Mouse (Mus musculus) G1E (cell line): Measurements from ENCODE around the gene Ttll11.

ENCODE experiments used
- CTCF ChIP-seq: IDR thresholded peaks from 2 replicates; pipeline ENCODE4 v1.5.1; 2012; ENCODE audit warnings: low read depth, low read length, inconsistent platforms, mixed read lengths
- GATA1 ChIP-seq: IDR thresholded peaks from 2 replicates; pipeline ENCODE4 v1.6.1; 2012; ENCODE audit warnings: borderline replicate concordance, low read length, inconsistent platforms, mixed read lengths
- GATA2 ChIP-seq: IDR thresholded peaks from 2 replicates; pipeline ENCODE4 v1.6.1; 2012; ENCODE audit warnings: low read depth, low read length, inconsistent platforms, borderline replicate concordance
- POLR2AphosphoS5 ChIP-seq: IDR thresholded peaks from 2 replicates; pipeline ENCODE4 v1.6.1; 2012; ENCODE audit warnings: low read depth, low read length, inconsistent platforms; ENCODE audit not compliant: insufficient replicate concordance
- TAL1 ChIP-seq: conservative IDR thresholded peaks from 2 replicates; pipeline ENCODE4 v1.6.1; 2012; ENCODE audit warnings: low read depth, low read length, inconsistent platforms, mixed read lengths

DNA sequence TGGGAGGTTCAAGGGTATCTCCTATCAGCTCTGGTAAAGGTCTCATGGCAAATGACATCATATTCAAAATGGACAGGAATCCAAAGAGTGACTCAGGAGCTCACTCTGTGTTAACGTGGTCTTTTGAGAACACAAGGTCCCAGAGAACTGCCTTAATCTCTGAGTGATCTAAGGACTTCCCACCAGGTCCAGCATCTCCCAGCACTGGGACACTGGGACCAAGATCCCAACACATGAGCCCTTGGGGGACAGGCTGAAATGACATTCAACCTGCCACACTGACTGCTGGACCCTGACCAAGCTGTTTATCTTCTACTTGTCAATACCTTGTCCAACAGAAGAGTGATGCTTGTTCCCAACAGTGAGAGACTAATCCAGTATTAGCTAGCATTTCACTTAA, 68.0 kb downstream of the Ttll11 start:
- TF ChIP-seq CTCF (no peak), TAL1 (no peak), GATA2 (no peak), GATA1 (no peak), POLR2AphosphoS5 (no peak)
